Mouse (Mus musculus): ENCODE measurements around the gene Rps9. TPM values are rescaled to one million over a fixed set of nuclear protein-coding genes. Genes with fewer than 3 reads are reported as not detected.

Rps9 gene
- 3,983 and 4,060 TPM in 2 replicates for total RNA-seq (2012; rRNA removed)
- total RNA-seq (2014; rRNA removed), result 5,460 and 5,555 TPM in 2 replicates
- polyA plus RNA-seq (2012; ENCODE audit: insufficient read length, low read depth), result 2,959 and 3,329 TPM in 2 replicates

GRCm38 (mm10) chr7:3703879-3704441 lies at the start of gene Rps9:
Gene Rps9, plus strand, starts transcription at chr7:3703993.
- peaks cover 46 to 55% of the 10 kb centered on the region in 2 experiments for H3K36me3 ChIP-seq (replicated peaks in 1 of 2; ENCODE audit: control insufficient read depth in 1 of 2, insufficient read depth in 1 of 2, low read length in 1 of 2)
- peak within 1 kb of the TSS; percentile 72 for H3K4me2 ChIP-seq (ENCODE audit: insufficient read depth, low read depth, poor library complexity, severe bottlenecking)
- TF ChIP-seq EP300 (IDR thresholded peaks at IDR 0.05; ENCODE audit: low read length), result no peak
- no peak for TF ChIP-seq ZC3H11A (IDR thresholded peaks at IDR 0.05; ENCODE audit: low read depth, low read length)
- peak; percentile 58; the same call in 1 of the 2 replicates for TF ChIP-seq ELF1 (IDR thresholded peaks at IDR 0.05; ENCODE audit: low read depth, low read length)
- TF ChIP-seq RAD21 (IDR thresholded peaks at IDR 0.05; ENCODE audit: low read depth, low read length), result no peak
- peak; percentile 81 for TF ChIP-seq JUN (IDR thresholded peaks at IDR 0.05; ENCODE audit: insufficient read depth, low read depth, low read length)
- peak; percentile 83 for TF ChIP-seq JUND (conservative IDR thresholded peaks at IDR 0.05; ENCODE audit: low read depth, low read length)
- TF ChIP-seq ZKSCAN1 (IDR thresholded peaks at IDR 0.05; ENCODE audit: borderline replicate concordance, low read depth, low read length), result no peak
- TF ChIP-seq MAZ (IDR thresholded peaks at IDR 0.05; ENCODE audit: low read depth, low read length), result 0 out of 2 replicates have a peak, but pooled peaks have one; percentile 19
- TF ChIP-seq USF2 (conservative IDR thresholded peaks at IDR 0.05; ENCODE audit: low read depth, low read length), result no peak
- TF ChIP-seq CHD1 (IDR thresholded peaks at IDR 0.05; ENCODE audit: low read depth, low read length), result no peak; the same call in 1 of the 2 replicates
- peak; percentile 100 for TF ChIP-seq POLR2AphosphoS2 (IDR thresholded peaks at IDR 0.05; ENCODE audit: low read depth, low read length)
- TF ChIP-seq RCOR1 (conservative IDR thresholded peaks at IDR 0.05; ENCODE audit: low read depth, low read length), result no peak
- TF ChIP-seq TBP (conservative IDR thresholded peaks at IDR 0.05; ENCODE audit: low read depth, low read length), result peak; percentile 99
- TF ChIP-seq ZNF384 (IDR thresholded peaks at IDR 0.05; ENCODE audit: low read depth, low read length), result no peak
- no peak for TF ChIP-seq UBTF (IDR thresholded peaks at IDR 0.05; ENCODE audit: low read depth, low read length)
- TF ChIP-seq PAX5 (IDR thresholded peaks at IDR 0.05; ENCODE audit: low read length), result no peak
- no peak for TF ChIP-seq IRF4 (IDR thresholded peaks at IDR 0.05; ENCODE audit: low read depth, low read length)
- 0 out of 2 replicates have a peak, but pooled peaks have one; percentile 27 for TF ChIP-seq E2F4 (IDR thresholded peaks at IDR 0.05; ENCODE audit: insufficient replicate concordance, low read depth, low read length)
- no peak for TF ChIP-seq CHD2 (IDR thresholded peaks at IDR 0.05; ENCODE audit: low read length)
- no peak for TF ChIP-seq ETS1 (conservative IDR thresholded peaks at IDR 0.05; ENCODE audit: low read depth, low read length)
- TF ChIP-seq HCFC1 (IDR thresholded peaks at IDR 0.05; ENCODE audit: low read depth, low read length), result peak; percentile 84
- no peak for TF ChIP-seq CTCF (conservative IDR thresholded peaks at IDR 0.05 in 1 of 2, IDR thresholded peaks at IDR 0.05 in 1 of 2; ENCODE audit: low read depth in 2 of 2, low read length in 2 of 2)
- TF ChIP-seq SIN3A (IDR thresholded peaks at IDR 0.05; ENCODE audit: low read length), result peak; percentile 53; the same call in 1 of the 2 replicates
- TF ChIP-seq TCF12 (IDR thresholded peaks at IDR 0.05; ENCODE audit: low read depth, low read length), result peak; percentile 97
- no peak for TF ChIP-seq SMC3 (IDR thresholded peaks at IDR 0.05; ENCODE audit: low read depth, low read length)
- no peak; the same call in 1 of the 2 replicates for TF ChIP-seq GABPA (IDR thresholded peaks at IDR 0.05; ENCODE audit: insufficient replicate concordance, low read depth, low read length)
- peak; percentile 84 for TF ChIP-seq NRF1 (IDR thresholded peaks at IDR 0.05; ENCODE audit: low read depth, low read length)
- no peak for TF ChIP-seq MAX (IDR thresholded peaks at IDR 0.05; ENCODE audit: low read length)
- peak; percentile 100 for TF ChIP-seq POLR2A (IDR thresholded peaks at IDR 0.05; ENCODE audit: low read depth, low read length)
- TF ChIP-seq MAFK (IDR thresholded peaks at IDR 0.05; ENCODE audit: insufficient replicate concordance, low read length), result peak; percentile 50; the same call in 1 of the 2 replicates
- peak; percentile 99 for TF ChIP-seq ZMIZ1 (IDR thresholded peaks at IDR 0.05; ENCODE audit: low read depth, low read length)
- no peak for TF ChIP-seq MYC (IDR thresholded peaks at IDR 0.05; ENCODE audit: low read depth, low read length)
- 0 out of 2 replicates have a peak, but pooled peaks have one; percentile 76 for TF ChIP-seq KAT2A (IDR thresholded peaks at IDR 0.05; ENCODE audit: insufficient replicate concordance, low read length)
- no peak; the same call in 1 of the 2 replicates for TF ChIP-seq MXI1 (IDR thresholded peaks at IDR 0.05; ENCODE audit: low read depth, low read length)
- TF ChIP-seq MEF2A (IDR thresholded peaks at IDR 0.05; ENCODE audit: borderline replicate concordance, low read depth, low read length), result peak; percentile 66; the same call in 1 of the 2 replicates
- TF ChIP-seq USF1 (IDR thresholded peaks at IDR 0.05; ENCODE audit: low read depth, low read length), result no peak
- no peak for TF ChIP-seq BHLHE40 (IDR thresholded peaks at IDR 0.05; ENCODE audit: low read depth, low read length)
- TF ChIP-seq NELFE (IDR thresholded peaks at IDR 0.05; ENCODE audit: low read depth, low read length), result peak; percentile 100
- H3K27me3 ChIP-seq (replicated peaks), result no peaks in the 10 kb centered on the region
- dilution Hi-C loops (cut with MboI; ENCODE audit: extremely low pct_ligation_motif_present, extremely low pct_unique_long_range_greater_than_20kb, low sequenced_read_pairs) (no loop called here), in situ Hi-C loops (cut with MboI; ENCODE audit: low pct_ligation_motif_present, low pct_unique_long_range_greater_than_20kb, low sequenced_read_pairs) (no loop called here)
- H3K27ac ChIP-seq (ENCODE audit: insufficient read depth, low read depth), result peak within 1 kb of the TSS; percentile 73
- H3K4me1 ChIP-seq (ENCODE audit: control insufficient read depth in 1 of 2, insufficient read depth in 2 of 2), result peaks cover 2 to 28% of the 10 kb centered on the region in 2 experiments; a peak in 3 of 4 replicates
- H3K79me2 ChIP-seq (replicated peaks; ENCODE audit: control insufficient read depth, extremely low read depth, insufficient read depth, poor library complexity, severe bottlenecking), result peaks cover 30% of the 10 kb centered on the region
- peak; percentile 96 for DNase-seq (ENCODE audit: extremely low read depth)
- H3K9ac ChIP-seq (ENCODE audit: insufficient read depth, low read depth), result peak within 1 kb of the TSS; percentile 89
- peak within 1 kb of the TSS; percentile 68 to 98 (median 86) for H3K4me3 ChIP-seq (replicated peaks in 1 of 3; ENCODE audit: low read depth in 2 of 3, low read length in 2 of 3, poor library complexity in 1 of 3)
- no peaks in the 10 kb centered on the region for H3K9me3 ChIP-seq (replicated peaks; ENCODE audit: low read length)

Data from CH12.LX (cell line).